21 mouse cellular contexts compared by ENCODE assay signal in the genomic region with DNA sequence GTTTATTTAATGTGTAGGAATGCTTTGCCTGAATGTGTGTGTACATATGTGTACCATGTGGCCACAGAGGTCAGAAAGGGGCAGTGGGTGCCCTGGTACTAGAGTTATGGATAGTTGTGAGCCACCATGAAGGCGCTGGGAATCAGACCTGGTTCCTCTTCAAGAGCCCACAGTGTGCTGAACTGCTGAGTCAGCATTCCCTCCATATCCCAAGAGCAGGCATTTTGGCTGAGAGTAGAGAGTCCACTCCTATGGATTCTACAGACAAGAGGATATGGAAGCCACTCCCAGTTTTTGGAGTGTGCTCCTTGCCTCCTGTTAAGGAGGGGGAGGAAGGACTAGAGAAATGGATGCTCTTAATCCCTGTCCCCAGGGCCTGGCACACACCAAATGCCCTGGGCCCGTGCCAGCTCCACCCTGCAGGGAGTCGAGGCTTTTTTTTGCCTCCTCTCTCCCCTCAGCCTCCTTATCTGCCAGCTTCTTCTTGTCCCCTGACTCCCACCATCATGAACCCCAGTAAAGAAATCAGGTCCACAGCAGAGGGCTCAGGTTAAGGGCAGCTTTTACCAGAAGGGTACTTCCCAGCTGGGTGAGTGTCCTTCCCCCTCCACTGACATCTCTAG. TPM values are rescaled to one million over a fixed set of nuclear protein-coding genes. Genes with fewer than 3 reads are reported as not detected.
DNase-seq lines count a peak whose midpoint lies in the region; ATAC-seq and TF ChIP-seq lines count a peak whose summit lies in the region.
"Had no signal": no experiment of that assay in that cellular context is flagged by ENCODE, and none has a peak within 500 bp of the region (broad histone marks: within the 10 kb centered on the region; RNA-seq: fewer than 3 reads in every experiment).

No protein-coding gene starts in this region.

- no peak for TF ChIP-seq CTCF in CH12.LX (conservative IDR thresholded peaks at IDR 0.05 in 1 of 2, IDR thresholded peaks at IDR 0.05 in 1 of 2; ENCODE audit: low read depth in 2 of 2, low read length in 2 of 2)
- TF ChIP-seq CTCF in small intestine, adult 2 months (IDR thresholded peaks at IDR 0.05; ENCODE audit: extremely low read depth, insufficient read length, insufficient replicate concordance, low read depth, low read length): no peak

- no peak overlapping the region for H3K4me2 ChIP-seq in CH12.LX (ENCODE audit: insufficient read depth, low read depth, poor library complexity, severe bottlenecking)
- no peak overlapping the region for H3K4me2 ChIP-seq in neural tube, embryonic 15.5 days
- H3K4me2 ChIP-seq: forebrain, embryonic 15.5 days; heart, embryonic 11.5 days; limb, embryonic 13.5 days; liver, embryonic 15.5 days; midbrain, embryonic 12.5 days; stomach, embryonic 15.5 days had no signal

- H3K27me3 ChIP-seq in CH12.LX (replicated peaks): no peaks in the 10 kb centered on the region
- H3K27me3 ChIP-seq in small intestine, adult 2 months (ENCODE audit: control insufficient read depth, insufficient read depth, low read length): no peaks in the 10 kb centered on the region
- no peaks in the 10 kb centered on the region; the same call in 1 of the 2 replicates for H3K27me3 ChIP-seq in neural tube, embryonic 15.5 days (replicated peaks)
- H3K27me3 ChIP-seq: forebrain, embryonic 15.5 days; limb, embryonic 13.5 days; stomach, embryonic 15.5 days had no signal

- H3K4me3 ChIP-seq in CH12.LX (replicated peaks in 1 of 3; ENCODE audit: low read depth in 2 of 3, low read length in 2 of 3, poor library complexity in 1 of 3): no peak overlapping the region
- H3K4me3 ChIP-seq in small intestine, adult 2 months (ENCODE audit: low read depth, low read length): no peak overlapping the region
- no peak overlapping the region for H3K4me3 ChIP-seq in neural tube, embryonic 15.5 days (replicated peaks)
- H3K4me3 ChIP-seq: forebrain, embryonic 15.5 days; limb, embryonic 13.5 days; liver, embryonic 15.5 days; midbrain, embryonic 12.5 days; stomach, embryonic 15.5 days had no signal

- in situ Hi-C loops in CH12.LX (cut with MboI; ENCODE audit: low pct_ligation_motif_present, low pct_unique_long_range_greater_than_20kb, low sequenced_read_pairs): no loop called here

- 48% methylated on average over 3 of the region's 3 CpGs for WGBS in small intestine, adult 2 months
- 77% methylated on average over 3 of the region's 3 CpGs for WGBS in neural tube, embryonic 15.5 days

- DNase-seq in cerebellum, postnatal 10 days: peak; percentile 60 to 69
- no peak for DNase-seq in cerebellum, adult 18-20 months
- no peak for DNase-seq in CH12.LX (ENCODE audit: extremely low read depth)
- DNase-seq in R1 (ENCODE audit: low read depth, low spot score): peak; percentile 36
- no peak for DNase-seq in kidney, postnatal 14 days
- DNase-seq: adrenal gland, adult 8-10 months; heart, postnatal 4 days; lung, postnatal 36 days; retina, postnatal 1 day; thymus, postnatal 36 days had no signal

- H3K9ac ChIP-seq in CH12.LX (ENCODE audit: insufficient read depth, low read depth): no peak overlapping the region
- no peak overlapping the region for H3K9ac ChIP-seq in neural tube, embryonic 15.5 days (replicated peaks)
- H3K9ac ChIP-seq: forebrain, embryonic 15.5 days; limb, embryonic 13.5 days; liver, embryonic 15.5 days; midbrain, embryonic 12.5 days; stomach, embryonic 15.5 days had no signal

- no peak overlapping the region for H3K27ac ChIP-seq in CH12.LX (ENCODE audit: insufficient read depth, low read depth)
- peak overlapping the region; percentile 83; the same call in 1 of the 2 replicates for H3K27ac ChIP-seq in small intestine, adult 2 months (ENCODE audit: insufficient read depth, low read depth, low read length)
- H3K27ac ChIP-seq in neural tube, embryonic 15.5 days (replicated peaks): no peak overlapping the region
- H3K27ac ChIP-seq: forebrain, embryonic 15.5 days; kidney, postnatal 0 days; limb, embryonic 13.5 days; liver, embryonic 15.5 days; midbrain, embryonic 12.5 days; stomach, embryonic 15.5 days had no signal

- H3K9me3 ChIP-seq in CH12.LX (replicated peaks; ENCODE audit: low read length): peaks cover 10% of the 10 kb centered on the region
- no peaks in the 10 kb centered on the region for H3K9me3 ChIP-seq in neural tube, embryonic 15.5 days (replicated peaks)
- H3K9me3 ChIP-seq: forebrain, embryonic 15.5 days; midbrain, embryonic 12.5 days; stomach, embryonic 15.5 days had no signal

- ATAC-seq in neural tube, embryonic 15.5 days (ENCODE audit: low FRiP score): no peak
- ATAC-seq: forebrain, embryonic 15.5 days; hindbrain, embryonic 16.5 days; intestine, postnatal 0 days had no signal

- TF ChIP-seq RAD21 in CH12.LX (IDR thresholded peaks at IDR 0.05; ENCODE audit: low read depth, low read length): no peak

- H3K79me2 ChIP-seq in CH12.LX (replicated peaks; ENCODE audit: control insufficient read depth, extremely low read depth, insufficient read depth, poor library complexity, severe bottlenecking): no peaks in the 10 kb centered on the region

- H3K4me1 ChIP-seq in CH12.LX (ENCODE audit: control insufficient read depth in 1 of 2, insufficient read depth in 2 of 2): peaks cover 14 to 64% of the 10 kb centered on the region in 2 experiments
- peaks cover 39% of the 10 kb centered on the region for H3K4me1 ChIP-seq in small intestine, adult 2 months (ENCODE audit: control insufficient read depth, insufficient read depth, insufficient read length, low read length)
- H3K4me1 ChIP-seq in neural tube, embryonic 15.5 days: peaks cover 8% of the 10 kb centered on the region

- H3K36me3 ChIP-seq in CH12.LX (replicated peaks in 1 of 2; ENCODE audit: control insufficient read depth in 1 of 2, insufficient read depth in 1 of 2, low read length in 1 of 2): peaks cover 0 to 33% of the 10 kb centered on the region in 2 experiments
- no peaks in the 10 kb centered on the region for H3K36me3 ChIP-seq in small intestine, adult 2 months (ENCODE audit: control insufficient read depth, insufficient read depth, low read length)
- no peaks in the 10 kb centered on the region for H3K36me3 ChIP-seq in neural tube, embryonic 15.5 days
- H3K36me3 ChIP-seq: forebrain, embryonic 15.5 days; limb, embryonic 13.5 days; liver, embryonic 15.5 days; midbrain, embryonic 12.5 days; stomach, embryonic 15.5 days had no signal

- dilution Hi-C loops in CH12.LX (cut with MboI; ENCODE audit: extremely low pct_ligation_motif_present, extremely low pct_unique_long_range_greater_than_20kb, low sequenced_read_pairs): no loop called here

- no peak for TF ChIP-seq POLR2A in CH12.LX (IDR thresholded peaks at IDR 0.05; ENCODE audit: low read depth, low read length)
- no peak for TF ChIP-seq POLR2A in small intestine, adult 2 months (IDR thresholded peaks at IDR 0.05; ENCODE audit: low read depth, low read length)

- no peak for TF ChIP-seq EP300 in CH12.LX (IDR thresholded peaks at IDR 0.05; ENCODE audit: low read length)

TF ChIP-seq in CH12.LX, 34 proteins besides CTCF, POLR2A, EP300 and RAD21:
- TF ChIP-seq MAFK (IDR thresholded peaks at IDR 0.05; ENCODE audit: insufficient replicate concordance, low read length): peak; percentile 98
- no peak for TF ChIP-seq ETS1 (conservative IDR thresholded peaks at IDR 0.05; ENCODE audit: low read depth, low read length)

RNA-seq across cellular contexts. Expression of gene Fgd2, which starts 58.2 kb away (rescaled TPM):
- total RNA-seq in CH12.LX (2012; rRNA removed): 48.3 and 67.6 TPM in 2 replicates
- 41.7 and 41.9 TPM in 2 replicates for total RNA-seq in CH12.LX (2014; rRNA removed)
- polyA plus RNA-seq in CH12.LX (2012; ENCODE audit: insufficient read length, low read depth): 49.2 and 54.4 TPM in 2 replicates
- 14.0 and 16.3 TPM in 2 replicates for polyA plus RNA-seq in small intestine, adult 2 months (2012; rRNA removed)
- 3.7 and 9.8 TPM in 2 replicates for polyA plus RNA-seq in neural tube, embryonic 15.5 days (2015; fragmentation: Nextera tagmentation; extraction: Ambion mirVana)

Comparison
In these comparisons a context has a peak if more than half of its experiments do, and no peak if none do; other contexts are left out.
1. DNase-seq: peak in cerebellum, postnatal 10 days (2 of 2) and R1 (single experiment); none in cerebellum, adult 18-20 months (0 of 2), CH12.LX (single experiment) and kidney, postnatal 14 days (single experiment).